Mouse (Mus musculus) neural tube, embryonic 13.5 days (tissue): ENCODE data around the gene Myo7a. TPM values are rescaled to one million over a fixed set of nuclear protein-coding genes. Genes with fewer than 3 reads are reported as not detected.

Experiments used
- ATAC-seq: fragments of 200-750 bp; cut with Nextera tagmentation; 2 replicates; pipeline ENCODE4 v1.8.0; 2017; ENCODE audit warnings: low read depth, mild to moderate bottlenecking, moderate TSS enrichment, moderate library complexity
- H3K27ac ChIP-seq: fragments of 300-500 bp; sonication (generic); replicated peaks from 2 replicates; pipeline ENCODE4 v1.5.1; 2015; ENCODE audit warnings: moderate library complexity, mild to moderate bottlenecking, inconsistent platforms
- H3K27me3 ChIP-seq: fragments of 300-500 bp; sonication (generic); 2 replicates; pipeline ENCODE4 v1.6.1; 2015; ENCODE audit warnings: mild to moderate bottlenecking, inconsistent platforms
- H3K36me3 ChIP-seq: fragments of 300-500 bp; sonication (generic); 2 replicates; pipeline ENCODE4 v1.6.1; 2015; ENCODE audit warnings: mild to moderate bottlenecking, inconsistent platforms
- H3K4me1 ChIP-seq: fragments of 300-500 bp; sonication (generic); replicated peaks from 2 replicates; pipeline ENCODE4 v1.6.1; 2015; ENCODE audit warnings: inconsistent platforms
- H3K4me2 ChIP-seq: fragments of 300-500 bp; sonication (generic); 2 replicates; pipeline ENCODE4 v1.6.1; 2015; ENCODE audit warnings: inconsistent platforms, mild to moderate bottlenecking, moderate library complexity
- H3K4me3 ChIP-seq: fragments of 300-500 bp; sonication (generic); 2 replicates; pipeline ENCODE4 v1.5.1; 2015; ENCODE audit warnings: mild to moderate bottlenecking, inconsistent platforms
- H3K9ac ChIP-seq: fragments of 300-500 bp; sonication (generic); 2 replicates; pipeline ENCODE4 v1.6.1; 2015; ENCODE audit warnings: moderate library complexity, mild to moderate bottlenecking, inconsistent platforms
- H3K9me3 ChIP-seq: fragments of 300-500 bp; sonication (generic); 2 replicates; pipeline ENCODE4 v1.6.1; 2016; ENCODE audit warnings: inconsistent platforms
- WGBS: fragments of 180-500 bp; shearing (Covaris S2); methylation state at CpG from one replicate; pipeline ENCODE4 v1.1.7; 2015; 5-methylcytosine and 5-hydroxymethylcytosine counted together
- polyA plus RNA-seq: library from polyadenylated mRNA; unstranded; fragments of >200 nt; fragmentation: Nextera tagmentation; extraction: Ambion mirVana; gene quantifications from 2 replicates; pipeline ENCODE4 v1.2.1, GENCODE M21; 2015

The Myo7a gene
- polyA plus RNA-seq, 1 experiment from 2014 or later: 14.6 TPM

DNA sequence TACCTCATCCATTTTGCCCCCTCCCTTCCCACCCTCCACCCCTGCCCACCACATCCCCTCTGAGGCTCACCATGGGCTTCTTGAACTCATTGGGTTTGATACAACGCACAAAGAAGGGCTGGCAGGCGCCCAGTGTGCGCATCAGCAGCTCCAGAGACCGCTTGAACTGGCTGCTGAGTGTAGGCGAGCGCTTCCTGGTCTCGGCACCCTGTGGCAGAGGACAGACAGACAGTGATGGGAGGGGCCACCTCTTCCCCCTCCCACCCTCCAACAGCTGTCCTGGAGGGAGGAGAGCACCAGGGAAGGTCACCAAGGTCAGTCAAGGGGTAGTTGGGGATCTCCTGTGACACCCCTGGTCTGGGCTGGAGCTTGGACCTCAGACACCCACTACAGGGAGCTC is 34.0 kb downstream of the Myo7a start:
- 79% methylated on average over 7 of the region's 7 CpGs for WGBS
- H3K27me3 ChIP-seq: no peaks in the 10 kb centered on the region
- no peak overlapping the region for H3K9ac ChIP-seq
- no peak for ATAC-seq
- H3K4me1 ChIP-seq: peaks cover 25% of the 10 kb centered on the region
- no peak overlapping the region for H3K27ac ChIP-seq
- no peaks in the 10 kb centered on the region for H3K9me3 ChIP-seq
- H3K36me3 ChIP-seq: peaks cover 9% of the 10 kb centered on the region
- no peak overlapping the region for H3K4me3 ChIP-seq
- H3K4me2 ChIP-seq: no peak overlapping the region

GRCm38 (mm10) chr7:98084541-98085293 is 34.6 kb downstream of the Myo7a start:
- Histone ChIP-seq H3K36me3 (peaks cover 12% of the 10 kb centered on the region), H3K4me1 (peaks cover 25% of the 10 kb centered on the region), H3K4me3 (no peak overlapping the region), H3K27me3 (no peaks in the 10 kb centered on the region), H3K4me2 (no peak overlapping the region), H3K9me3 (no peaks in the 10 kb centered on the region), H3K27ac (0 out of 2 replicates have a peak overlapping the region, but pooled peaks have one; percentile 28), H3K9ac (no peak overlapping the region)
- 63% methylated on average over 12 of the region's 12 CpGs for WGBS
- no peak for ATAC-seq

- peaks cover 25% of the 10 kb centered on the region for H3K4me1 ChIP-seq
- no peak overlapping the region for H3K27ac ChIP-seq
- peaks cover 34% of the 10 kb centered on the region for H3K36me3 ChIP-seq
- H3K9ac ChIP-seq: no peak overlapping the region
- H3K27me3 ChIP-seq: no peaks in the 10 kb centered on the region
- no peak for ATAC-seq
- no peaks in the 10 kb centered on the region for H3K9me3 ChIP-seq
- no peak overlapping the region for H3K4me3 ChIP-seq
- WGBS: 13% methylated on average over 5 of the region's 5 CpGs
- H3K4me2 ChIP-seq: no peak overlapping the region
Measured at GRCm38 (mm10) chr7:98082376-98082775, 36.9 kb downstream of the Myo7a start.

DNA sequence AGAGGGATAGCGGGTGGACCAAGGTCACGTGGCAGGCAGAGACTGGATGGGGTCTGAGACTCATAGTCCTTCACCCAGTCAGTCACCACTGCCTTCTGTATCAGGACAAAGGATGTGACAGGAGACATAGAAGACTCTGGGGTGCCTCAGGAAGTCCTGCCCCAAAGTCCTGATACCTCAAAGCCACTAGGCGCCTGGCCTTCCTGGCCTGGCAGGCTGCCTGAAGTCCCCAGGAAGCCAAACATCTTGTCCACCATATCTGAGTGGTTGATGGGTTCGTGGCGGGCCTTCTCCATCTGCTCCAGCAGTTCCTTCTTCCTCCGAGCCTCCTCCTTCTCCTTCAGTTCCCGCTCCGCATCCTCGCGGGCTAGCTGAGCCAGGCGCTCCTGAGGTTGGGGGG is 41.9 kb downstream of the Myo7a start:
- H3K4me1 ChIP-seq: peaks cover 7% of the 10 kb centered on the region

GRCm38 (mm10) chr7:98071620-98072019 is 47.7 kb downstream of the Myo7a start:
- Histone ChIP-seq H3K9me3 (no peaks in the 10 kb centered on the region), H3K9ac (no peak overlapping the region), H3K4me2 (no peak overlapping the region), H3K4me3 (no peak overlapping the region), H3K4me1 (no peaks in the 10 kb centered on the region), H3K36me3 (peaks cover 44% of the 10 kb centered on the region), H3K27me3 (no peaks in the 10 kb centered on the region), H3K27ac (no peak overlapping the region)
- peak; percentile 61; the same call in 1 of the 2 replicates for ATAC-seq
- WGBS: 37% methylated on average over 5 of the region's 5 CpGs

More for the DNA sequence above, 41.9 kb downstream of the Myo7a start:
- Histone ChIP-seq H3K27ac (no peak overlapping the region), H3K9me3 (no peaks in the 10 kb centered on the region), H3K4me2 (no peak overlapping the region), H3K4me3 (no peak overlapping the region), H3K9ac (no peak overlapping the region), H3K27me3 (no peaks in the 10 kb centered on the region), H3K36me3 (peaks cover 63% of the 10 kb centered on the region)
- no peak for ATAC-seq
- 87% methylated on average over 11 of the region's 11 CpGs for WGBS

DNA sequence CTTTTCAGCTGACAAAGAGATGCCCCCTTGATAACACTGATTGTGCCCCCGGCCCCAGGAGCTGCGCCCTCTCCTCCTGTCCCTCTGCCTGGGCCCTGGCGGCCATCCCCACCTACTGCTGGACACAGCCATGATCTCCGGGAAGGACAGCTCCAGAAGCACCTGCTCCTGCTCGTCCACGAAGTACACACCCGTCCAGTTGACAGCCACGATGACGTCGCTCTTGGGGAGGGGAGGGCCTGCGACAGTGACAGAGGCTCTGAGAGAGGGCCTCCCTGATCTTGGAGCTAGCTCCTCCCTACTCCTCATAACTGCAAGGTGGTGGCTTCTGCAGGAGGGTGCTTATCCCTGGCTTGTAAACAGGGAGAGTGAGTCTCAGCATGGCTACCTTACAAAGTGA is 53.1 kb downstream of the Myo7a start:
- Histone ChIP-seq H3K9ac (no peak overlapping the region), H3K4me1 (no peaks in the 10 kb centered on the region), H3K27ac (no peak overlapping the region), H3K4me3 (no peak overlapping the region), H3K27me3 (no peaks in the 10 kb centered on the region), H3K36me3 (peaks cover 38% of the 10 kb centered on the region), H3K4me2 (no peak overlapping the region), H3K9me3 (no peaks in the 10 kb centered on the region)
- ATAC-seq: no peak
- 85% methylated on average over 11 of the region's 11 CpGs for WGBS

- ATAC-seq: no peak
Measured at GRCm38 (mm10) chr7:98054942-98055341, 64.4 kb downstream of the Myo7a start.

GRCm38 (mm10) chr7:98054461-98054860 is 64.9 kb downstream of the Myo7a start:
- Histone ChIP-seq H3K4me3 (no peak overlapping the region), H3K27ac (no peak overlapping the region), H3K4me1 (no peaks in the 10 kb centered on the region), H3K4me2 (no peak overlapping the region), H3K9me3 (no peaks in the 10 kb centered on the region), H3K36me3 (peaks cover 10% of the 10 kb centered on the region; the same call in 1 of the 2 replicates), H3K9ac (no peak overlapping the region), H3K27me3 (no peaks in the 10 kb centered on the region)
- WGBS: 92% methylated on average over 9 of the region's 9 CpGs
- ATAC-seq: no peak

More at GRCm38 (mm10) chr7:98054942-98055341, 64.4 kb downstream of the Myo7a start:
- H3K9me3 ChIP-seq: no peaks in the 10 kb centered on the region
- no peaks in the 10 kb centered on the region for H3K27me3 ChIP-seq
- peaks cover 10% of the 10 kb centered on the region; the same call in 1 of the 2 replicates for H3K36me3 ChIP-seq
- no peak overlapping the region for H3K4me2 ChIP-seq
- no peak overlapping the region for H3K27ac ChIP-seq
- WGBS: 94% methylated on average over 8 of the region's 8 CpGs
- no peak overlapping the region for H3K4me3 ChIP-seq
- H3K4me1 ChIP-seq: no peaks in the 10 kb centered on the region
- no peak overlapping the region for H3K9ac ChIP-seq

GRCm38 (mm10) chr7:98051980-98052379 is 67.3 kb downstream of the Myo7a start:
- Histone ChIP-seq H3K4me2 (no peak overlapping the region), H3K4me3 (no peak overlapping the region), H3K4me1 (no peaks in the 10 kb centered on the region), H3K36me3 (peaks cover 10% of the 10 kb centered on the region; the same call in 1 of the 2 replicates), H3K9me3 (no peaks in the 10 kb centered on the region), H3K27ac (no peak overlapping the region), H3K9ac (no peak overlapping the region), H3K27me3 (no peaks in the 10 kb centered on the region)
- 17% methylated on average over 8 of the region's 8 CpGs for WGBS
- ATAC-seq: no peak

DNA sequence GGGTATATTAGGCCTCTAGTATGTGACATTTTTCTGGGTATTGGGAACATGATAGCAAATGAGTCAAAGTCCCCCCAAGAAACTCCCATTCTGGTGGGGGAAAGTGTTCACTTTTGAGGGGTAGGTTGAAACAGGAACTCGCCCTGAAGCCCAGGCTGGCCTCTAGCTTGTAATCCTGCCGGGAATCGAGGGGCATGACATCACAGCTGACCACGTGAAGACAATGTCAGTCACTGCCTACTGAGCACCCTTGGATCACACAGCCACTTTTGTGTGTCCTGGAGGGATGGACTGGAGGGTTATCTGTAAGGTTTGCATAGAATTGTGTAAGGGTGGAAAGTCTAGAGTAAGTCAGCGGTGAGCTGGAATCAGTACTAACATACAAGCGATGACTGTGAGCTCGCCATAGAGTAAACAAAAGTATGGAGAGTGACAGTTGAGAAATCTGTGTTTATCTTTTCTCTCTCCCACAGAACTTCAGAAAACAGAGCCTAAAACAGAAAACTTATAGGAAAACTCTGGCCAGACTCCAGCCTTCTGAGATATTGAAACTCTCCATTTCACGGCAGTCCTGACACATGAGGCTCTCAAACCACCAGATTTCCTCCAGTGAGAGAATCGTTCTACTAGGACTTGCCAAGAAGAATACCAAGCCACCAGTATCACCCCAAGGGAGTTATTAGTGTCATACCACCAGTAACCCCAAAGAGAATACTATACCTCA is 71.1 kb downstream of the Myo7a start:
- no peak for ATAC-seq
- Histone ChIP-seq H3K4me2 (no peak overlapping the region), H3K36me3 (no peaks in the 10 kb centered on the region; the same call in 1 of the 2 replicates), H3K4me1 (no peaks in the 10 kb centered on the region), H3K4me3 (no peak overlapping the region), H3K27ac (no peak overlapping the region), H3K27me3 (no peaks in the 10 kb centered on the region), H3K9ac (no peak overlapping the region), H3K9me3 (no peaks in the 10 kb centered on the region)
- WGBS: 85% methylated on average over 9 of the region's 9 CpGs

DNA sequence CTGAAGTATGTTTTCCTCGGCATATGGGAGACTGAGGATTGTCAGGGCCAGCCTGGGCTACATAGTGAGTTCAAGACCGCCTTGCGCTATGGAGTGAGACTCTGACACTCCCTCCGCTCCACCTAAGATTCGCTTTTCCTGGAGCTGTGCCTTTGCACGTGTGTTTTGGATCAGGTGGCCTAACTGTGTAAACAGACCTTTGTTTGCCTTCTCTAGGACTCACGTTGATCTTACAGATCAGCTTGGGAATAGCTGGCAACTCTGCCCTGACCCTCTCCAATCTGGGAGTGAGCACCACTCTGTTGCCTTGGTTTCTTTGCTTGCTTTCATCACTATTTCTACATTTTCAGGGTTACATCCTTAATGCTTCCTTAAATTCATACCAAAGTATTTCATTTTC is 116.7 kb downstream of the Myo7a start:
- no peak for ATAC-seq
- 87% methylated on average over 7 of the region's 7 CpGs for WGBS
- no peak overlapping the region for H3K27ac ChIP-seq

More for the DNA sequence above, 116.7 kb downstream of the Myo7a start:
- Histone ChIP-seq H3K4me3 (no peak overlapping the region), H3K9ac (no peak overlapping the region), H3K4me2 (no peak overlapping the region), H3K27me3 (no peaks in the 10 kb centered on the region), H3K9me3 (no peaks in the 10 kb centered on the region), H3K36me3 (no peaks in the 10 kb centered on the region), H3K4me1 (peaks cover 3% of the 10 kb centered on the region; the same call in 1 of the 2 replicates)
